Comparison of ENCODE assay signal across 14 mouse cellular contexts in the genomic region with DNA sequence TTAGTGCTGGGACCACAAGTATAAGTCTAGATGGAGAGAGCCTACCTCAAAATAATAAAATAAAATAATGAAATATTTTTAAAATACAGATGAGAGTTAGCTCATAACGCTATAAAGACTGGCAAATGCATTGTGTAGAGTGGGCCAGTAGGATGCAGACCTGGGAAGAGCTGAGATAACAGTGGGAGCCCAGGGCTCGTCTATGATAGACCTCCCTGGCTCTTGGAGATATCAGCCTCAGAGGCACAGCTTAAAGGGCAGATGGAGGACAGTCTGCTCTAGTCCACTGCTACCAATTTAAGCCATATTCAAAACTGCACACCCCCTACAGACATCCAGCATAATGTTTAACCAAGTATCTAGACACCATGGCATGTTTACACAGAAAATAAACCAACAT.
"Had no signal": no experiment of that assay in that cellular context is flagged by ENCODE, and none has a peak within 500 bp of the region (broad histone marks: within the 10 kb centered on the region; RNA-seq: fewer than 3 reads in every experiment).

No protein-coding gene starts in this region.

- H3K4me1 ChIP-seq: neural tube, embryonic 12.5 days had no signal

- ATAC-seq: hindbrain, postnatal 0 days; midbrain, embryonic 13.5 days had no signal

- H3K4me3 ChIP-seq: limb, embryonic 13.5 days; midbrain, embryonic 13.5 days; neural tube, embryonic 12.5 days had no signal

- H3K27me3 ChIP-seq: limb, embryonic 13.5 days; midbrain, embryonic 13.5 days; neural tube, embryonic 12.5 days had no signal

- H3K9me3 ChIP-seq: limb, embryonic 13.5 days; midbrain, embryonic 13.5 days; neural tube, embryonic 12.5 days had no signal

- H3K36me3 ChIP-seq: limb, embryonic 13.5 days; midbrain, embryonic 13.5 days; neural tube, embryonic 12.5 days had no signal

- H3K27ac ChIP-seq: hindbrain, postnatal 0 days; limb, embryonic 13.5 days; neural tube, embryonic 12.5 days had no signal

- H3K4me2 ChIP-seq: limb, embryonic 13.5 days; midbrain, embryonic 13.5 days; neural tube, embryonic 12.5 days had no signal

- DNase-seq: kidney, adult 11 months; kidney, postnatal 36 days; layer of hippocampus, adult 9-11 months; layer of hippocampus, postnatal 36 days; left cerebral cortex, postnatal 4 days; lung, adult 18-20 months; right cerebral cortex, postnatal 4 days; spleen, adult 18-20 months; thymus, adult 18-20 months; thymus, postnatal 14 days had no signal

- H3K9ac ChIP-seq: limb, embryonic 13.5 days; midbrain, embryonic 13.5 days; neural tube, embryonic 12.5 days had no signal
